Mouse (Mus musculus) retina, postnatal 7 days (tissue): ENCODE results near the gene Mpv17.
A peak's percentile ranks its signal among the peaks of the same experiment; 100 is the strongest.

ENCODE experiments used
- DNase-seq: peaks from one replicate; pipeline ENCODE4 v3.0.0-alpha.2; 2012; ENCODE audit warnings: low read depth, low spot score

The Mpv17 gene

DNA sequence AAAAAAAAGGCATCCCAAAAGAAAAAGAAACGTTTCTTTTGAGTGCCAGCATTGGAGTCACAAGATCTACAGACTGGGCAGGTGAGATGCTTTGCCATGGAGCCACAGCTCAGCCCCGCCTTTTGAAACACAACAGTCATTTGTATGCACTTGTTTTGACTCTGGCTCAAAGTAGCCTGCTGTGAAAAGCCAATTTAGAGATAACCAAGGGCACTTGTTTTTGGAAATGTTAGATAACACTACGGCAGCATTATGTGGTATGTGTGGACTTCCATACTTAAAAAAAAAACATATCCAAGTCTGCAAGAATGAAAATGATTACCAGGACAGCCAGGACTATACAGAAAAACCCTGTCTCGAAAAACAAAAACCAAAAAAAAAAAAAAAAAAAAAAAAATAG lies 29.6 kb upstream of the Mpv17 start:
- no peak for DNase-seq

DNA sequence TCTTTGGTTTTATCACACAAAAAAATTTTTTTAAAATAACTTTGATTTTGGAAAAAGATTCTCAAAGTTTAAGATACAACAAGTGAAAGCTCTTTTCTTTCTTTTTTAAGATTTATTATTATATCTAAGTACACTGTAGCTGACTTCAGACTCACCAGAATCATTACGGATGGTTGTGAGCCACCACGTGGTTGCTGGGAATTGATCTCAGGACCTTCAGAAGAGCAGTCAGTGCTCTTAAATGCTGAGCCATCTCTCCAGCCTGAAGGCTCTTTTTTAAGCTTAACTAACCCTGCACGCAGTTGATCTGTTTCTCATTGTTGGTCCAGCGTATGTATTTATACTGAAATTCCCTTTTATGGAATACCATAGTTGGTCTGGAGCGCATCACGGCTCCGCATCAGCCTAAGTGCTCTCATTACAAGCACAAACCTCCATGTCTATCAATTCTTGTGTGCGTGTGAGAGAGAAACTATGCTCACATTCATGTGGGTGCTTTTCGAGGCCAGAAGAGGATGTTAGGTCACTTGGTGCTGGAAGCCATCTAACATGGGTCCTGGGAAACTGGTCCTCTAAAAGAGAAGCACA lies 27.2 kb upstream of the Mpv17 start:
- no peak for DNase-seq

DNA sequence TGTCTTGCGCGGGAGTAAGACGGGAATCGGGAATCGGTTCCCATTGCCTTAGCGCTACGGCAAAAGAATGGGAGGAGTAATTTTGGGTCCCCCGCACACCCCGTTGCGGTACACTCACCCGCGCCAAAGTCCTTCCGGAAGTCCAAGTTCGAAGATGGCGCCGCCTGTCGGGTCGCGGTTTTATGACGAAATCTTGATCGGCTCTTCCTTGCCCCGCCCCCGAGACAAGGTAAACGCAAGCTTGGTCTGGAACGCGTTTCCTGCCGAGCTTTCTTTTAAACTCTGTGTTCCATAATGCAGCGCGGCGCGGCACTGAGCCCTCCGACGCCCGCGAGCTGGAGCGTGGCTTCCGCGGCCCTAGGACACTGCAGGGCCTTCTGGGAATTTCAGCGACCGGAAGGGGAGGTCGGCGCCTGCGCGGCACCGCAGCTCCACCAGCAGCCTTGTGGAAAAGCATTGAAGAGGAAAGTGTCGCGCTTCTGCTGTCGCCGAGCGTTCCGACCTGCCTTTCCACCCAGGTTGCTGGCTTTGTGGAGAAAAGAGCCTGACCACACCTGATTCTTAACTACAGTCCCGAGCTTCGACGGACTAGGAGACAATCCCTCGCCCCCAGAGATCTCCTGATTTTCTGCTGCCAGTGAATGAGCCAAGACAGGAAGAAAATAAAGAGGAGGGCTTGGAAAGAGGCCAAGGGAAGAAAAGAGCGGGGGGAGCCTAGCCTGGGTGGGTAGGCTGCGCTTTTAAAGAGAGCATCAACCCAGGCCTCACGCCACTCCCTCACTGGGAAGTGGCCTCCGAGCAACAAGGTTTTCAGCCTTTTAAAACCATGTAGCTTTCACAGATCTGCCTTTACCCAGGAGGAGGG lies 25.9 kb upstream of the Mpv17 start, which contains the start of the genes Gm29609 and Gtf3c2:
TSS of gene Gm29609 (minus strand) at position 146 of the 865 bp plus-strand sequence.
TSS of gene Gtf3c2 (minus strand) at position 379 of the 865 bp plus-strand sequence.
- DNase-seq = peak; percentile 95

DNA sequence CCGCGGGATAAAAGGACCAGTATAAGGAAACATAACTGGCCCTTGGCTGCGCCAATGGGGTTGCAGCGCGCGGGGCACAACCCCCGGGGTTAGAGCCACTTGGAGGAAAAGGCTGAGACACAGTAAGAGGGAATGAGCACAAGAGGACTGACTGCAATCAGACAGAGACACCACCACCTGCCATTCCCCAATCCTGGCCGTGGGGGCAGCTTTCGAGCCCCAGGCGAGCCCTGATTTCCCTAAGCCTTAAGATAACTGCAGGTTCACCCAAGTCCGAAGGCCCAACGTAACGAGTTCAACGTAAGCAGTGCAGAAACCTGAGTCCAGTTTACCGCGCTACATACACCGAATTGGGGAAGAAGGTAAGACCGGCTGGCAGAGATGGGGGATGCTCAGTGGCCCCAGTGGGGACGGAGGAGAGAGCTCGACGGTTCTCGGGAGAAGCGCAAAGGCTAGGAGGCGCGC lies 25.3 kb upstream of the Mpv17 start:
- no peak for DNase-seq

DNA sequence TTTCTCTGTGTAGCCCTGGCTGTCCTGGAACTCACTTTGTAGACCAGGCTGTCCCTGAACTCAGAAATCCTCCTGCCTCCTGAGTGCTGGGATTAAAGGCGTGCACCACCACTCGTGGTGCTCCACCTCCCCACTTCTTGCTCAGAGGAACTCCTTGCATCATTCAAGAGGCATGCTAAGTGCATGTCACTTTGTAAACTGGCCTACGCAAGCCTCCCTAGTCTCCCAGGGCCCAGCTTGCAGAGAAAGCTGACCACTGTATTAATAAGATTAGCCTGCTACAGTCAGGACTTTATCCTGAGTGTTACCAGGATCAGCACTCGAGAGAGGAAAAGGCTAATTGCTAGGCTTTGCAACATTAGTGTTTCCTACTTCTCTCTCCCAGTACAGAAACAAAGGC lies 14.6 kb upstream of the Mpv17 start:
- DNase-seq = no peak

DNA sequence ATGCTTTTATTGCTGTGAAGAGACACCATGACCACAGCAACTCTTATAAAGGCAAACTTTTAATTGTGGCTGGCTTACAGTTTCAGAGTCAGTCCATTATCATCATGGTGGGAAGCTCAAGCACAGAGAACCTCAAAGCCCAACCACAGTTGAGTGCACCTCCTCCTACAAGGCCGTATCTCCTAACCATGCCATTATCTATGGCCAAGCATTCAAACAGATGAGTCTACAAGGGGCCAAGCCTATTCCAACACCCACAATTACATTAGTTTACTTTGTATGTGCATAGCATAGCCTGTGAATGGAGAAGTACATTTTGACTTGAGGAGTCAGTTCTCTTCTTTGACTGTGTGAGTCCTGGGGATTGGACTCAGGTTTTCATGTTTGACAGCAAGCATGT lies 10.8 kb upstream of the Mpv17 start:
- DNase-seq = no peak

DNA sequence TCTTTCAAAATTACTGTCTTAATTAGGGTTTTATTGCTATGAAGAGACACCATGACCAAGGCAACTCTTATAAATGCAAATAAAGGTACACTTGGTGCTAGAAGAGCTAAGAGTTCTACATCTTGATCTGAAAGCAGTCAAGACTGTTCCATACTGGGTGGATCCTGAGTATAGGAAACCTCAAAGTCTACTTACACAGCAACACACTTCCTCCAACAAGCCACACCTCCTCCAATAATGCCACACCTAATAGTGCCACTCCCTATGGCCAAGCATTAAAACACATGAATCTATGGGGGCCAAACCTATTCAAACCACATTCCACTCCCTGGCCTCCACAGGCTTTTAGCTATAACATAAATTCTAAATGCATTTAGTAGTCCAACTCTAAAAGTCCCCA lies 8.4 kb upstream of the Mpv17 start:
- no peak for DNase-seq

DNA sequence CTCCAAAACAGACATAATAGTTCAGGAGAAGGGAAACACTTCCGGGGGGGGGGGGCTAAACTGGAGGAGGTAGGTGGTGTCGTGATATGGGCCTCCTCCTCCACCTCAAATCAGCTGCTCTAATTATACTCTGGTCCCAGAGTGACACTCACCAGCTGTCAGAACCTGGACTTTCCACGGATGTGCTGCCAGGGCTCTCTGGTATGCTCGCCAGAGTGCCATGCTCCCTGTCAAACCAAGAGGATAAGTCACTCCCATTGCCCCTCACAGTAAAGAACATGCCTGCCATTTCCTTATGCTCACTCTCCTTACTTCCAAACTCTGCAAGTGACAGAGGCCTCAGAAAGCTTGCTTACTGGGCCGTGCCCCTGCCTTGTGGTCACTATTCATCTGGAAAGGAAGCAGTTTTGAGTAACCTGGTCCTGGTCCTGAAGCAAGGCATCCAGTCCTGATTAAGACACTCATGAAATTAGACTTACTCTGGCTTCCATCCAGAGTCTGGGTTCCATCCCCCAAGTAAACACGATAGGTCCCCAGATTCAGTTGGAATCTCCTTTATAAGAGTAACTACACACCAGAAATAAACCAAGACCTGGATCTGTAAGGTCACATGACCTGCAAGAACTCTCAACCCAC lies 417 bp downstream of the Mpv17 start:
- no peak for DNase-seq

DNA sequence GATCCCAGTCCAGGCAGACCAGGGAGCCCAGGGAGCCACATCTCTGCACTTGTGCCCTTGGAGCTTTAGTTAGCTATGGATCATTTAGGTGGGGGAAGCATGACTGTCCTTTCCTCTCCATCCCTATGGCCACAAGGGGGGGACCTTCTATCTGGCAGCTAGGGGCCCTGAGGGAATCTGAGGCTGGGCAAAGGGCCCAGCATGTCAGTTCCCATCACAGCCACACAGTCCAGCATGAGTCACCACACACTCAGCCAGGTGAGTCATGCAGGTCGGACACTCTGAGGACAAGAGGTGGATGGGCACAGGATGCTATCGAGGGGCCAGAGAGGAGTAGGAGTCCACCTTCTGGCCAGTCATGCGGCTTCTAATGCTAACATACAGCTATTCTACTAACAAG lies 2.3 kb downstream of the Mpv17 start:
- no peak for DNase-seq

DNA sequence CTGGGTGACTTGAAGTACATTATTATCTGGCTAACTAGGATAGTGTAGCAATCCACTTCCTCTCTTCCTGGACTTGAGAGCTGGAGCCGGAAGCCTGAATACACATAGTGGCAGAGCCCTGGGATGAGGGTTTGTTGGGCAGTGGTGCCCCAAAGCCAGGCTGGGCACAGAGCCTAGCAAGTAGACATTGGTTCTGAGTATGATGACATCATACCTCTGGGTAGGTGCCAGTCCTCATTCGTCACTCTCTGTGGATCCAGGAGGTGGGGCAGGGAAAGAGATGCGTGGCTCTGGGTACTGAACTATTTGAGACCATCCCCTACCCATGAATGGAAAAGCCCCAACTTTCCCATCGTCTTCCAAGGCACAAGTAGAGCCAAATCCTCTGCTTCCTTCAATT lies 4.3 kb downstream of the Mpv17 start:
- no peak for DNase-seq

DNA sequence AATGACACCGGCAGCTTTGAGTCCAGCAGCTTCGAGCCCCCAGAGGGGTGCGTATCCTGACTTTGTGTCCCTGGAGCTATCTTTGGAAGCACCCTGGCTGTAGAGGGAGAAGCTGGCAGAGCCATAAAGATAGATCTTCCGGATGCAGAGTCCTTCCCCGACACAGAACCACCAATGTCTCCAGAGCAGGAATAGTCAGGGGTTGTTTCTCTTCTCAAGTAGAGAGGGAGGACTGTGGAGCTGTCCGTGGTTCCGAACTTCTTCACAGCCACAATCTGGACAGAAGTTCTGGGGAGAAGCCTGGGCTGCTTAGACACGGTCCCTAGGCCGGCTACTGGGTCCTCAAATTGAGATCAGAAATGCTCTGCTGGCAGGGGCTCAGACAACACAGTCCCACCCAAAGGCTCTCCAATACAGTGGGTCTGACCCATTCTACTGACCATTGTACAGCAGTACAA lies 15.1 kb downstream of the Mpv17 start:
- DNase-seq = no peak

DNA sequence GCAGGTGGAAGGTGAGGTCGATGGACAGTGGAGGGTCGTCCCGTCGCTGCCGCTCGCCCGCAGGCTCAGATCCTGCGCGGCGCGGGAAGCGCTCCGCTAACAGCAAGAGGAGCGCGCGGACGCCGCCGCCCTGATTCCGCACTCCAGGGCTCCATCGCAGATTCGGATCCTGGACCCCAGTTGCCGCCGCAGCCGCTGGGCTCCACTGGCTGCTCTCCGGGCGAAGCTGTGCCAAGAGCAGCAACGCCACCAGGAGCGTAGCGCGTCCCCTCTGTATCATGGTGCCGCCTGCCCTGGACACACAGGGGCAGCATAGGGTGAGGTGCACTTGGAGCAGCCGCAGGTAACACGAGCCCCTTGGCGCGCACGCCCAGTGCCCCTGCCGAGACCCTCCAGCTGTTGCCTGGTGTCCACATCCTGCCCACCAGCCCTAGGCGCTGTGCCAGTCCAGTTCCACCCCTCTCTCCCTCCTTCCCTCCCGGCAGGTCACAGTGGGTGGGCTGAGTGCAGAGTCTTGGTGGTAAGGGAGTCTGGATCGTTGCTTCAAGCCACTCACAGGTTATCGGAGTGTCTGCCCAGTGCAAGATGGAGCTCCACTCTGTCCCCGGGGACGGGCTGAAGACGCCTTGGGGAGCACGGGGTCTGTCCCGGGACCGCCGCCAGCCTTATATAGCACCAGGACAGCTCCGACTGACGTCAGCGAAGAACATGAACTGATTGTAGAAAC lies 15.6 kb downstream of the Mpv17 start, which contains the start of gene Ucn:
TSS of gene Ucn (minus strand) at position 589 of the 727 bp plus-strand sequence.
- DNase-seq = no peak

DNA sequence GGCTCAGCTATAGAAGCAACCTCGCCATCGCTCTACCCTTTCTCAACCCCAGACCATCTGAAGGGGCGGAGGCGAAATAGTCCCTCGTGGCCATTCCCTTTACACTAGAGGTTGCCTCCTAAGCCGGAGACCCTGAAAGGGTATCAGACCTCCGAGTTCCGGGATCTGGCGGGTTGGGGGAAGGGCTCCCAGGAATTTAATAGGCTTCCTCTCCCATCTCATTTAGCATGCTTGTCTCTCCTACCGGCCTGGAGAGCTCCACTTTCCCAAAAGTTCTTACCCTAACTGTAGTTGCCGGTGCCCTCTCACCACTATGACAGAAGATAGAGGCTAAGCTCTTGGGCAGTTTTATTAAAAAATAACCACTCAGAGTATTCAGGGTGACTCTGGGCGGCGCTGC lies 16.4 kb downstream of the Mpv17 start:
- no peak for DNase-seq

DNA sequence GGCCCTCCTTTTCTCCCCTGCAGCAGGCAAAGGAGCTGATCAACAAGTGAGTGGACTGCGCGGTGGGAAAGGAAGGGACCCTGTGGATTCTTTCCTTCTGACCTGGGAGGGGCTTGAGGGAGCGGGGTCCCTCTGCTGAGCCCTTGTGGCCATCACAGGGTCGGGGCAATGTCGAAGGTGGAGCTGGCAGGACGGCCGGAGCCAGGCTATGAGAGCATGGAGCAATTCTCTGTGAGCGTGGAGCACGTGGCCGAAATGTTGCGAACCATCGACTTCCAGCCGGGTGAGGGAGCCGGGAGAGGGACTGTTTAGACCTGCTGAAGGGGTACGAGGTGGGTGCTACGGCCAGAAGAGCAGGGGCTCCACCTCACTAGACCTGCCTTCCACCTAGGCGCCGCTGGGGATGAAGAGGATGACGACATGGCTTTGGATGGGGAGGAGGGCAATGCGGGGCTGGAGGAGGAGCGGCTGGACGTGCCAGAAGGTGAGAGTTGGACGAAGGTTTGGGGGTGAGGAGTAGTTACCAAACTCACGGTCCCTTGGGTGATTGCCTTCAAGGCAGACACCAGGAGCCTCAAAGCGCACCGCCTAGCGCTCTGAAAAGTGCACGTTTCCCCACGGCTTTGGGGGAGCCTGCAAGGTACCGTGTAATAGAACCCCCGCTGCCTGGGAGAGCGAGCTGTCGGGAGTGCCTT lies 17.2 kb downstream of the Mpv17 start:
- no peak for DNase-seq

DNA sequence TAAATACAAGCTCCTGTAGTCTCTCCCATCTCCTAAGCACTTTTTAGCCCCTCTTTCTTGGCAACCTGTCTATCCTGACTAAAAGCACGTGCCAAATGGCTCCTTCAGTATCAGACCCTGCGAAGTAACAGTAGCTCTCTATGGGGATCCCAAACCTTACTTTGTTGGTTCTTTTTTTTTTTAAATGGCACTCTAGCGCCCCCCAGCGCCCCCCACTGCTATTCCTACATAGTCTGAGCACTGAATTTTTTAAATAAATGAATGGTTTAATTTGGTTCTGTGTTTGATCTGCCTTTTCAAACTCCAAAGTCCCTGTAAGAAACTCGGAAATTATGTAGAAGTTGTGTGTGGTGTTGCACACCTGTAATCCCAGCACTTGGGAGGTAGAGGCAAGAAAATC lies 28.0 kb downstream of the Mpv17 start:
- no peak for DNase-seq

DNA sequence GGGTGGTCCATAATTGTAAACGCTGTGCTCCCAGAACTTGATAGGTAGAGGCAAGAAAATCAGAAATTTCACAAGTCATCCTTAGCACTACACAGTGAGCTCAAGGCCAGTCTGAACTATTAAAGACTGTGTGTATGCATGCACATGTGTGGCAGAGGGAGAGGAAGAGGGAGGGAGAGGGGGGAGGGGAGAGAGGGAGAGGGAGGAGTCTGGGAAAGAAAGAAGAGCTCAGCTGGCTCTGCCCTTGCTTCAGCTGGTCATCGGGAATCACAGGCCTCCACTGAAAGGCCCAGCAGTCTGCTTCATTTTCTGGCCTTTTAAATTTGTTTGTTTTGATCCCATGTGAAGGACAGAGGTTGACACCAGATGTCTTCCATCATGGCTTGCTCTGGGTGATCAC lies 30.6 kb downstream of the Mpv17 start:
- DNase-seq = no peak

DNA sequence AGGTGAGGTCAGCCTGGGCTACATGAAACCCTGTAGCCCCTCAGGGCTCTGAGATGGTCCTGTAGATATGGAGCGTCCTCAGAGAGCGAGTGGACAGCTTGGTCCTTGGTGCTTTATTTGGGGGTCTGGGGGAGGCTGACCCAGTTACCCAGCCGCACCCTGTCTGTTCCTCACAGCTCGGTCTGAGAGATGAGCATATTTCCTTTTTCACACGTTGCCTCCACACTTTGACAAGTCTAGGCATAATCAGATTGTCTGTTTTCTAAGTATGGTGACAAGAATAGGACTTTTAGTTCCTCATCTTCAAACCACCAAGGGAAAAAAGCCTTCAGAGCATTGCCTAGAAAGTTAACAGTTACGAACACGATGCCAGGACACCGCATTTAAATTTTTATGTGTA lies 32.9 kb downstream of the Mpv17 start:
- DNase-seq = no peak

DNA sequence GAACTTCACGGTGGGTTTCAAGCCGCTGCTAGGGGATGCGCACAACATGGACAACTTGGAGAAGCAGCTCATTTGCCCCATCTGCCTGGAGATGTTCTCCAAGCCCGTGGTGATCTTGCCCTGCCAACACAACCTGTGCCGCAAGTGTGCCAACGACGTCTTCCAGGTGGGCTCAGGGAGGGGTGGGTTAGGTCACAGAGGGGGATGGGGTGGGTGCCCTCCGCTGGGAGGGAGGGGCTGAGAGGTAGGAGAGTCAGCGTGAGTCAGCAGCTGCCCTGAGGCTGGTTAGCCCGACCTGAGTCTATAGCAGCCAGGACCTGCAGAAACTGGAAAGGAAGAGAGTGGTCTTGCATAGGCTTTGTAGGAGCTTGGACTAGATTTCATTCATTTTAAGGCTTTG lies 37.1 kb downstream of the Mpv17 start:
- no peak for DNase-seq

DNA sequence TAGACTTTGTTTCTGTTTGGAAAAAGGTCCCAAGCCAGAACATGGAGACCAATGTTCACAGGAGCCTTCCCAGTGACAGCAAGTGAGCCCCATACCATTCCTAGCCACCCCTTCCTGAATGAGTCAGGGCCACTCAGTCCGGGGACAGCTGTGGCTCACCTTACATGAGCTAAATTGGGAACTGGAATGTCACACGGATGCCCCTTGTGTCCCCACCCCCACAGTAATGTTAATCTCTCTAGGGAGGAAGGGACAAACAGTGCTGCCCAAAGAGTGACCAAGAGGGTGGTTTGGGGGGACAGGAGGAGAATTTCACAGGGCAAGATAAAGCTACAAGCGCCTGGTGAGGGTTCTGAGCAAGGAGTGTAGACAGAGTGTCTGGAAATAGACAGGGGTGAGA lies 37.7 kb downstream of the Mpv17 start, which contains the start of gene Trim54:
TSS of gene Trim54 (plus strand) at position 359 of the 400 bp plus-strand sequence.
- DNase-seq = no peak

DNA sequence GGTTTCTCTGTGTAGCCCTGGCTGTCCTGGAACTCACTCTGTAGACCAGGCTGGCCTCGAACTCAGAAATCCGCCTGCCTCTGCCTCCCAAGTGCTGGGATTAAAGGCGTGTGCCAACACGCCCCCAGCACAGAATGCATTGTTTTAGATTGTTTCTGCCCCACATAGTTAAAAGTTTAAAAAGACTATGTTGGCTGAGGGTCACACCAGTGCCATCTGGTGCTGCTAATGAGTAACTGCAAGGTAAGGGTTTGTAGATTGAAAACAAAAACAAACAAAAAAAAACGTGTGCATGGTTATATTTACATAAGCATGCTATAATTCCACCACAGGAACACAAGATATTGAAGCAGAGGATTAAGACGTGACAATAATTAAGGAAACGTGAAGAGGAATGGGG lies 43.3 kb downstream of the Mpv17 start:
- DNase-seq = no peak

DNA sequence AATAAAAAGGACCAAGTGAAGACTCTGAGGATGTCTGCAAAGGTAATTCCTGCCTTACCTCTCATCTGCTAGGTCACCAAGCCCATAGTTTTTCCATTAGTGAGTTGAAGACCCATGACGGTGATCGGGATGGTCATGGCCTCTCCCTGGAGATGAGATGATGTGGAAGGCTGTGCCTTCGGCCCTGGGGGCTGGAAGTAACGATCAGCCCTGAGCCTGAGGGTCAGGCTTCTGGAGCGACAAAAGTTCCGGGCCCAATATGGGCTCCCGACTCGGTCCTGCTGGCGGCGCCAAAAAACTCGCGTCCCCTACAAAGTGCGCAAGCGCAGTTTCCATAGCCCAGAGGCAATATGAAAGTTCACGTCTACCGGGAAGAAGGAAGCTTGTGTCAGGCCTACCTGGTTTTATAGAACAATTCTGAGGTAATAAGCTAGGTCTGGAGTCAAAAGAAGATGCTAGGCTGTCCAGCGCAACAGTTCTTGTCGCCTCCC lies 46.0 kb downstream of the Mpv17 start, which contains the start of gene Slc30a3:
TSS of gene Slc30a3 (minus strand) at position 238 of the 491 bp plus-strand sequence.
- no peak for DNase-seq
